Mouse (Mus musculus) embryonic facial prominence, embryonic 14.5 days (tissue): ENCODE results near the gene Capn1. TPM values are rescaled to one million over a fixed set of nuclear protein-coding genes. Genes with fewer than 3 reads are reported as not detected.
"Not testable (repeated sequence)": the region's sequence is repeated elsewhere in the genome, so short reads cannot be mapped to it uniquely, and the experiment has no call there.

ENCODE experiments used
- ATAC-seq: fragments of 200-750 bp; cut with Nextera tagmentation; 2 replicates; pipeline ENCODE4 v1.8.0; 2017; ENCODE audit warnings: low read depth, moderate number of reproducible peaks, moderate TSS enrichment
- DNase-seq: peaks from one replicate; pipeline ENCODE4 v3.0.0-alpha.2; 2015; ENCODE audit warnings: low spot score
- H3K27ac ChIP-seq: fragments of 300-500 bp; sonication (generic); replicated peaks from 2 replicates; pipeline ENCODE4 v1.5.1; 2014; ENCODE audit warnings: low read depth, mild to moderate bottlenecking, low read length, moderate library complexity
- H3K27me3 ChIP-seq: fragments of 300-500 bp; sonication (generic); replicated peaks from 2 replicates; pipeline ENCODE4 v1.6.1; 2014; ENCODE audit warnings: low read length; ENCODE audit not compliant: control insufficient read depth, insufficient read depth
- H3K36me3 ChIP-seq: fragments of 300-500 bp; sonication (generic); 2 replicates; pipeline ENCODE4 v1.6.1; 2014; ENCODE audit warnings: low read length, mixed read lengths; ENCODE audit not compliant: control insufficient read depth, insufficient read depth
- H3K4me1 ChIP-seq: fragments of 300-500 bp; sonication (generic); 2 replicates; pipeline ENCODE4 v1.6.1; 2014; ENCODE audit warnings: antibody characterized with exemption, low read length; ENCODE audit not compliant: control insufficient read depth, insufficient read depth
- H3K4me2 ChIP-seq: fragments of 300-500 bp; sonication (generic); 2 replicates; pipeline ENCODE4 v1.6.1; 2014; ENCODE audit warnings: low read depth, mild to moderate bottlenecking, low read length, moderate library complexity, mixed read lengths
- H3K4me3 ChIP-seq: fragments of 300-500 bp; sonication (generic); 2 replicates; pipeline ENCODE4 v1.5.1; 2014; ENCODE audit warnings: low read depth, mild to moderate bottlenecking, low read length
- H3K9ac ChIP-seq: fragments of 300-500 bp; sonication (generic); 2 replicates; pipeline ENCODE4 v1.6.1; 2014; ENCODE audit warnings: low read depth, mild to moderate bottlenecking, low read length, moderate library complexity, mixed read lengths
- H3K9me3 ChIP-seq: fragments of 300-500 bp; sonication (generic); 2 replicates; pipeline ENCODE4 v1.6.1; 2016; ENCODE audit warnings: low read length; ENCODE audit not compliant: control insufficient read depth
- WGBS: fragments of 180-500 bp; shearing (Covaris S2); extraction: QIAGEN DNeasy Blood & Tissue Kit; methylation state at CpG from one replicate; pipeline ENCODE4 v1.1.7; 2014; 5-methylcytosine and 5-hydroxymethylcytosine counted together
- polyA plus RNA-seq: library from polyadenylated mRNA; unstranded; fragments of >200 nt; fragmentation: Nextera tagmentation; extraction: Ambion mirVana; gene quantifications from 2 replicates; pipeline ENCODE4 v1.2.1, GENCODE M21; 2014

Gene Capn1
- polyA plus RNA-seq, 1 experiment from 2014 or later = 16.8 TPM

GRCm38 (mm10) chr19:6045366-6046293, 29.9 kb upstream of the Capn1 start:
- DNase-seq (peak; percentile 74), ATAC-seq (peak; percentile 34)
- peak overlapping the region; percentile 96 for H3K27ac ChIP-seq
- WGBS = 15% methylated on average over 20 of the region's 20 CpGs
- peak overlapping the region; percentile 89 for H3K4me3 ChIP-seq
- no peaks in the 10 kb centered on the region for H3K27me3 ChIP-seq
- H3K9me3 ChIP-seq = no peaks in the 10 kb centered on the region
- H3K9ac ChIP-seq = peak overlapping the region; percentile 76
- H3K36me3 ChIP-seq = peaks cover 27% of the 10 kb centered on the region
- H3K4me1 ChIP-seq = peaks cover 16% of the 10 kb centered on the region
- H3K4me2 ChIP-seq = peak overlapping the region; percentile 93

GRCm38 (mm10) chr19:6044102-6044501, 28.4 kb upstream of the Capn1 start:
- 61% methylated on average over 4 of the region's 4 CpGs for WGBS
- Histone ChIP-seq H3K36me3 (peaks cover 12% of the 10 kb centered on the region), H3K4me1 (peaks cover 16% of the 10 kb centered on the region)
- not testable (repeated sequence) for H3K27ac ChIP-seq, H3K4me3 ChIP-seq, H3K27me3 ChIP-seq, H3K9ac ChIP-seq, ATAC-seq, H3K4me2 ChIP-seq, H3K9me3 ChIP-seq
- peak; percentile 77 for DNase-seq

GRCm38 (mm10) chr19:6042293-6042692, 26.6 kb upstream of the Capn1 start:
- no peak overlapping the region for H3K27ac ChIP-seq
- peaks cover 7% of the 10 kb centered on the region; the same call in 1 of the 2 replicates for H3K4me1 ChIP-seq
- H3K4me2 ChIP-seq = no peak overlapping the region
- H3K4me3 ChIP-seq = no peak overlapping the region
- no peak for DNase-seq
- H3K9me3 ChIP-seq = no peaks in the 10 kb centered on the region
- no peak overlapping the region for H3K9ac ChIP-seq
- H3K27me3 ChIP-seq = no peaks in the 10 kb centered on the region
- WGBS = 82% methylated on average over 9 of the region's 9 CpGs
- no peak for ATAC-seq
- no peaks in the 10 kb centered on the region for H3K36me3 ChIP-seq

GRCm38 (mm10) chr19:6040002-6040401, 24.3 kb upstream of the Capn1 start:
- ATAC-seq (no peak), DNase-seq (no peak)
- Histone ChIP-seq H3K4me1 (0 out of 2 replicates have a peak, but pooled peaks cover under 1% of the 10 kb centered on the region), H3K9me3 (no peaks in the 10 kb centered on the region), H3K27me3 (no peaks in the 10 kb centered on the region), H3K36me3 (no peaks in the 10 kb centered on the region), H3K4me3 (no peak overlapping the region), H3K9ac (no peak overlapping the region), H3K27ac (no peak overlapping the region), H3K4me2 (no peak overlapping the region)

- no peak overlapping the region for H3K4me3 ChIP-seq
- H3K9ac ChIP-seq = no peak overlapping the region
- no peaks in the 10 kb centered on the region for H3K4me1 ChIP-seq
- H3K36me3 ChIP-seq = no peaks in the 10 kb centered on the region
- no peak for DNase-seq
- ATAC-seq = no peak
- no peaks in the 10 kb centered on the region for H3K9me3 ChIP-seq
- no peaks in the 10 kb centered on the region for H3K27me3 ChIP-seq
- H3K4me2 ChIP-seq = no peak overlapping the region
- 78% methylated on average over 7 of the region's 7 CpGs for WGBS
- no peak overlapping the region for H3K27ac ChIP-seq
These were observed 22.6 kb upstream of the Capn1 start for GRCm38 (mm10) chr19:6038326-6038725.

GRCm38 (mm10) chr19:6037695-6038094, 22.0 kb upstream of the Capn1 start:
- ATAC-seq = no peak
- no peaks in the 10 kb centered on the region for H3K4me1 ChIP-seq
- H3K4me3 ChIP-seq = no peak overlapping the region
- no peak overlapping the region for H3K4me2 ChIP-seq
- no peaks in the 10 kb centered on the region for H3K36me3 ChIP-seq
- no peak overlapping the region for H3K9ac ChIP-seq
- H3K27ac ChIP-seq = no peak overlapping the region
- H3K27me3 ChIP-seq = no peaks in the 10 kb centered on the region
- H3K9me3 ChIP-seq = no peaks in the 10 kb centered on the region
- DNase-seq = no peak

GRCm38 (mm10) chr19:6035966-6036585, 20.4 kb upstream of the Capn1 start:
- Histone ChIP-seq H3K9ac (no peak overlapping the region), H3K9me3 (no peaks in the 10 kb centered on the region), H3K27ac (no peak overlapping the region), H3K4me3 (no peak overlapping the region), H3K4me2 (no peak overlapping the region), H3K27me3 (no peaks in the 10 kb centered on the region), H3K4me1 (no peaks in the 10 kb centered on the region), H3K36me3 (no peaks in the 10 kb centered on the region)
- DNase-seq = no peak
- WGBS = 53% methylated on average over 9 of the region's 9 CpGs
- no peak for ATAC-seq

- Histone ChIP-seq H3K27ac (no peak overlapping the region), H3K27me3 (no peaks in the 10 kb centered on the region), H3K4me3 (no peak overlapping the region), H3K36me3 (no peaks in the 10 kb centered on the region), H3K4me2 (no peak overlapping the region), H3K4me1 (no peaks in the 10 kb centered on the region), H3K9ac (no peak overlapping the region), H3K9me3 (no peaks in the 10 kb centered on the region)
- DNase-seq (no peak), ATAC-seq (no peak)
- WGBS = 72% methylated on average over 14 of the region's 14 CpGs
These were observed 15.0 kb upstream of the Capn1 start for GRCm38 (mm10) chr19:6030520-6031280.
